Mouse (Mus musculus) bone marrow, adult 2 months (tissue): ENCODE measurements around the gene Kcnh2.

Experiments
- CTCF ChIP-seq: fragments of 200-500 bp; IDR thresholded peaks from 2 replicates; pipeline ENCODE4 v1.5.1; 2011; ENCODE audit warnings: low read length, control low read depth; ENCODE audit not compliant: control insufficient read depth, insufficient read depth
- POLR2A ChIP-seq: fragments of 200-500 bp; IDR thresholded peaks from 2 replicates; pipeline ENCODE4 v1.6.1; 2011; ENCODE audit warnings: low read depth, mild to moderate bottlenecking, control low read depth, low read length, borderline replicate concordance; ENCODE audit not compliant: control insufficient read depth

DNA sequence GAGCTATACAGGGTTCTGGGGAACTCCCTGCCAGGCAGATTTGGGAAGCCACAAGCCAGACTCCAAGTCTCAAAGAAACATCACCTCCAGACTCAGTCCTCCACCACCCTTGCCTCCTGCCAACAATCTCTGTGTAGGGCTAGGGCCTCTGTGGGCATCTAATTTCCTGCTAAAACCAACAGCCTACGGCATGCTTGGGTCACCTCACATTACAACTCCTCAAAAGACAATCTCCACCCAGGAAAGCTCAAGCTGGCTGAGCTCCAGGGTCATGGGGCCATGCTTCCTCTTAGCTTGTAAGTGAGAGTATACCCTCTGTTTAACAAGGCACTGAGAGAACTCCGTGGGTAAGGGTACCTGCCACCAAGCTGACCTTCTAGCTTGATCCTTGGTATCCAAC is 13.6 kb downstream of the Kcnh2 start:
- TF ChIP-seq POLR2A (no peak), CTCF (no peak)
